Mouse (Mus musculus): Measurements from ENCODE around the gene Gm45785. TPM values are rescaled to one million over a fixed set of nuclear protein-coding genes. Genes with fewer than 3 reads are reported as not detected.
A peak's percentile ranks its signal among the peaks of the same experiment; 100 is the strongest.

Gene Gm45785
- polyA plus RNA-seq, 1 experiment: 0.19 TPM

- TF ChIP-seq POLR2A (IDR thresholded peaks at IDR 0.05; ENCODE audit: borderline replicate concordance, extremely low read depth, insufficient read depth, insufficient read length, poor library complexity, severe bottlenecking) (no peak), CTCF (IDR thresholded peaks at IDR 0.05; ENCODE audit: borderline replicate concordance, extremely low read depth, insufficient read depth, insufficient read length) (no peak)
- DNase-seq (ENCODE audit: low read depth): peak; percentile 35
Observed at GRCm38 (mm10) chr7:140857550-140858505, 1.7 kb upstream of the Gm45785 start, which contains the start of gene Bet1l. TSS of gene Bet1l (minus strand) at chr7:140857577.

GRCm38 (mm10) chr7:140856785-140857549 lies 836 bp upstream of the Gm45785 start, which contains the start of gene Ric8a:
TSS of gene Ric8a (plus strand) at chr7:140856957.
- no peak for TF ChIP-seq CTCF (IDR thresholded peaks at IDR 0.05; ENCODE audit: borderline replicate concordance, extremely low read depth, insufficient read depth, insufficient read length)
- peak; percentile 38; the same call in 1 of the 2 replicates for TF ChIP-seq POLR2A (IDR thresholded peaks at IDR 0.05; ENCODE audit: borderline replicate concordance, extremely low read depth, insufficient read depth, insufficient read length, poor library complexity, severe bottlenecking)

GRCm38 (mm10) chr7:140855181-140855580 lies 950 bp downstream of the Gm45785 start:
- DNase-seq (ENCODE audit: low read depth): no peak

More at GRCm38 (mm10) chr7:140856785-140857549, 836 bp upstream of the Gm45785 start, which contains the start of gene Ric8a:
- peak; percentile 88 for DNase-seq (ENCODE audit: low read depth)

GRCm38 (mm10) chr7:140854483-140854882 lies 1.6 kb downstream of the Gm45785 start:
- TF ChIP-seq CTCF (IDR thresholded peaks at IDR 0.05; ENCODE audit: borderline replicate concordance, extremely low read depth, insufficient read depth, insufficient read length): no peak
- no peak for TF ChIP-seq POLR2A (IDR thresholded peaks at IDR 0.05; ENCODE audit: borderline replicate concordance, extremely low read depth, insufficient read depth, insufficient read length, poor library complexity, severe bottlenecking)
- DNase-seq (ENCODE audit: low read depth): no peak

More at GRCm38 (mm10) chr7:140855181-140855580, 950 bp downstream of the Gm45785 start:
- TF ChIP-seq POLR2A (IDR thresholded peaks at IDR 0.05; ENCODE audit: borderline replicate concordance, extremely low read depth, insufficient read depth, insufficient read length, poor library complexity, severe bottlenecking) (no peak), CTCF (IDR thresholded peaks at IDR 0.05; ENCODE audit: borderline replicate concordance, extremely low read depth, insufficient read depth, insufficient read length) (no peak)

GRCm38 (mm10) chr7:140853386-140853785 lies 2.7 kb downstream of the Gm45785 start:
- no peak for TF ChIP-seq CTCF (IDR thresholded peaks at IDR 0.05; ENCODE audit: borderline replicate concordance, extremely low read depth, insufficient read depth, insufficient read length)
- no peak for DNase-seq (ENCODE audit: low read depth)

GRCm38 (mm10) chr7:140851916-140852315 lies 4.2 kb downstream of the Gm45785 start:
- no peak for DNase-seq (ENCODE audit: low read depth)
- TF ChIP-seq CTCF (IDR thresholded peaks at IDR 0.05; ENCODE audit: borderline replicate concordance, extremely low read depth, insufficient read depth, insufficient read length): no peak
- TF ChIP-seq POLR2A (IDR thresholded peaks at IDR 0.05; ENCODE audit: borderline replicate concordance, extremely low read depth, insufficient read depth, insufficient read length, poor library complexity, severe bottlenecking): no peak

GRCm38 (mm10) chr7:140848591-140848990 lies 7.5 kb downstream of the Gm45785 start:
- DNase-seq (ENCODE audit: low read depth): no peak
- no peak for TF ChIP-seq CTCF (IDR thresholded peaks at IDR 0.05; ENCODE audit: borderline replicate concordance, extremely low read depth, insufficient read depth, insufficient read length)
- TF ChIP-seq POLR2A (IDR thresholded peaks at IDR 0.05; ENCODE audit: borderline replicate concordance, extremely low read depth, insufficient read depth, insufficient read length, poor library complexity, severe bottlenecking): no peak

- DNase-seq (ENCODE audit: low read depth): peak; percentile 43
- TF ChIP-seq CTCF (IDR thresholded peaks at IDR 0.05; ENCODE audit: borderline replicate concordance, extremely low read depth, insufficient read depth, insufficient read length): no peak
- no peak for TF ChIP-seq POLR2A (IDR thresholded peaks at IDR 0.05; ENCODE audit: borderline replicate concordance, extremely low read depth, insufficient read depth, insufficient read length, poor library complexity, severe bottlenecking)
Observed at GRCm38 (mm10) chr7:140847755-140848580, 8.2 kb downstream of the Gm45785 start, which contains the start of gene Odf3. TSS of gene Odf3 (plus strand) at chr7:140847805.

- no peak for TF ChIP-seq POLR2A (IDR thresholded peaks at IDR 0.05; ENCODE audit: borderline replicate concordance, extremely low read depth, insufficient read depth, insufficient read length, poor library complexity, severe bottlenecking)
- TF ChIP-seq CTCF (IDR thresholded peaks at IDR 0.05; ENCODE audit: borderline replicate concordance, extremely low read depth, insufficient read depth, insufficient read length): no peak
- DNase-seq (ENCODE audit: low read depth): no peak
Observed at GRCm38 (mm10) chr7:140846676-140847075, 9.5 kb downstream of the Gm45785 start.

- no peak for TF ChIP-seq CTCF (IDR thresholded peaks at IDR 0.05; ENCODE audit: borderline replicate concordance, extremely low read depth, insufficient read depth, insufficient read length)
- no peak for TF ChIP-seq POLR2A (IDR thresholded peaks at IDR 0.05; ENCODE audit: borderline replicate concordance, extremely low read depth, insufficient read depth, insufficient read length, poor library complexity, severe bottlenecking)
- DNase-seq (ENCODE audit: low read depth): no peak
Observed at GRCm38 (mm10) chr7:140845683-140846082, 10.4 kb downstream of the Gm45785 start.

All from brain, embryonic 14.5 days (tissue).